Mouse (Mus musculus) midbrain, embryonic 16.5 days (tissue): ENCODE measurements around the gene Akap7. TPM values are rescaled to one million over a fixed set of nuclear protein-coding genes. Genes with fewer than 3 reads are reported as not detected.
"Not testable (repeated sequence)": the region's sequence is repeated elsewhere in the genome, so short reads cannot be mapped to it uniquely, and the experiment has no call there.

Experiments used
- ATAC-seq: fragments of 200-750 bp; cut with Nextera tagmentation; 2 replicates; pipeline ENCODE4 v1.8.0; 2017; ENCODE audit warnings: moderate TSS enrichment
- H3K27ac ChIP-seq: fragments of 300-500 bp; sonication (generic); 2 replicates; pipeline ENCODE4 v1.5.1; 2014; ENCODE audit warnings: mild to moderate bottlenecking, low read length, mixed read lengths
- H3K27me3 ChIP-seq: fragments of 300-500 bp; sonication (generic); 2 replicates; pipeline ENCODE4 v1.6.1; 2014; ENCODE audit warnings: low read depth, low read length, mixed read lengths; ENCODE audit not compliant: control insufficient read depth, insufficient read depth
- H3K36me3 ChIP-seq: fragments of 300-500 bp; sonication (generic); 2 replicates; pipeline ENCODE4 v1.6.1; 2014; ENCODE audit warnings: mild to moderate bottlenecking, low read length, moderate library complexity, mixed read lengths; ENCODE audit not compliant: control insufficient read depth, insufficient read depth
- H3K4me1 ChIP-seq: fragments of 300-500 bp; sonication (generic); 2 replicates; pipeline ENCODE4 v1.6.1; 2014; ENCODE audit warnings: mild to moderate bottlenecking, low read length, mixed read lengths; ENCODE audit not compliant: control insufficient read depth, insufficient read depth
- H3K4me2 ChIP-seq: fragments of 300-500 bp; sonication (generic); 2 replicates; pipeline ENCODE4 v1.6.1; 2014; ENCODE audit warnings: mild to moderate bottlenecking, low read length, mixed read lengths
- H3K4me3 ChIP-seq: fragments of 300-500 bp; sonication (generic); 2 replicates; pipeline ENCODE4 v1.5.1; 2014; ENCODE audit warnings: low read depth, mild to moderate bottlenecking, low read length, moderate library complexity, mixed read lengths
- H3K9ac ChIP-seq: fragments of 300-500 bp; sonication (generic); 2 replicates; pipeline ENCODE4 v1.6.1; 2014; ENCODE audit warnings: low read depth, low read length, mixed read lengths
- H3K9me3 ChIP-seq: fragments of 300-500 bp; sonication (generic); replicated peaks from 2 replicates; pipeline ENCODE4 v1.6.1; 2014; ENCODE audit warnings: mild to moderate bottlenecking, low read length, mixed read lengths; ENCODE audit not compliant: control insufficient read depth, poor library complexity, severe bottlenecking
- WGBS: fragments of 180-500 bp; shearing (Covaris S2); extraction: QIAGEN DNeasy Blood & Tissue Kit; methylation state at CpG from one replicate; pipeline ENCODE4 v1.1.7; 2014; 5-methylcytosine and 5-hydroxymethylcytosine counted together
- polyA plus RNA-seq: library from polyadenylated mRNA; unstranded; fragments of >200 nt; fragmentation: Nextera tagmentation; extraction: Ambion mirVana; gene quantifications from 2 replicates; pipeline ENCODE4 v1.2.1, GENCODE M21; 2015

Gene Akap7
- polyA plus RNA-seq, 1 experiment from 2014 or later, result 63.3 TPM

DNA sequence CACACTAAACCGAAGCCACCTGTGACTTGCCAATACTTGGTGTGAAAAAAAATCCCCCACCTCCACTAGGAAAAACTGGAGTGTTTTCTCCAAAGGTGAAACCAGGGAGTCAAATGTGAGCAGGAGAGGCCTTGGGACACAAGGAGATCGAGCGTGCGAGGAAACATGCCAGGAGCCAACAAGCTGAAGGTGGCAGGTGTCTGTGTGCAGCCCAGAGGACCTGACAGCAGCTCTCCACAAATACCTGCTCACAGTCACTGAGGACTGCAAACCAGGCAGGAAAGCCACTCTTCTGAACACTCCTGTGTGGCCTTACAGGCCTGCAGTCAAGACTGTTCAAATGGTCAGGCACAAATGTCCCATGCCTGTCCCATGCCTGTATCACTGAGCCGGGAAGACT, 130.4 kb downstream of the Akap7 start:
- Histone ChIP-seq H3K36me3 (no peaks in the 10 kb centered on the region), H3K27me3 (no peaks in the 10 kb centered on the region), H3K4me2 (no peak overlapping the region), H3K4me3 (no peak overlapping the region), H3K27ac (no peak overlapping the region), H3K4me1 (no peaks in the 10 kb centered on the region), H3K9me3 (no peaks in the 10 kb centered on the region), H3K9ac (no peak overlapping the region)
- no peak for ATAC-seq
- WGBS, result 96% methylated on average over 5 of the region's 5 CpGs

DNA sequence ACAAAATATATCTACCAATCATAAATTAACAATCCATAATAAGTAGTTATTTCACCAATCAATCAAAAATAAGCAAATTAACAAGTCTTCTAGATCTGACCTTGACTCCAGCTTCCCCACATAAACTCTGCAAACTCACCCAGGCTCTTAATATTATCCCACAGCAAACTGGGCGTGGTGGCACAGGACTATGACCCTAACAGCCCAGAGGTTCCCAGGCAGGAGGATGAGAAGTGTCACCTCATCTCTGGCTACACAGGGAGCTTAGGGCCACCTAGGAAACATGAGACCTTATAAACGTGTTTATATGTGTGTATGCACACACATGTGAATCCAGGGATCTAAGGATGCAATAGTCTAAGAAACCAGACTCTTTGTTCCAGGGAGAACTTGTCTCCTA, 132.8 kb downstream of the Akap7 start:
- WGBS, result 89% methylated on average over 2 of the region's 2 CpGs
- H3K4me3 ChIP-seq, result no peak overlapping the region
- H3K27ac ChIP-seq, result no peak overlapping the region
- H3K36me3 ChIP-seq, result no peaks in the 10 kb centered on the region
- H3K4me2 ChIP-seq, result no peak overlapping the region
- H3K9ac ChIP-seq, result no peak overlapping the region
- H3K9me3 ChIP-seq, result no peaks in the 10 kb centered on the region
- no peaks in the 10 kb centered on the region for H3K4me1 ChIP-seq
- ATAC-seq, result no peak
- no peaks in the 10 kb centered on the region for H3K27me3 ChIP-seq

DNA sequence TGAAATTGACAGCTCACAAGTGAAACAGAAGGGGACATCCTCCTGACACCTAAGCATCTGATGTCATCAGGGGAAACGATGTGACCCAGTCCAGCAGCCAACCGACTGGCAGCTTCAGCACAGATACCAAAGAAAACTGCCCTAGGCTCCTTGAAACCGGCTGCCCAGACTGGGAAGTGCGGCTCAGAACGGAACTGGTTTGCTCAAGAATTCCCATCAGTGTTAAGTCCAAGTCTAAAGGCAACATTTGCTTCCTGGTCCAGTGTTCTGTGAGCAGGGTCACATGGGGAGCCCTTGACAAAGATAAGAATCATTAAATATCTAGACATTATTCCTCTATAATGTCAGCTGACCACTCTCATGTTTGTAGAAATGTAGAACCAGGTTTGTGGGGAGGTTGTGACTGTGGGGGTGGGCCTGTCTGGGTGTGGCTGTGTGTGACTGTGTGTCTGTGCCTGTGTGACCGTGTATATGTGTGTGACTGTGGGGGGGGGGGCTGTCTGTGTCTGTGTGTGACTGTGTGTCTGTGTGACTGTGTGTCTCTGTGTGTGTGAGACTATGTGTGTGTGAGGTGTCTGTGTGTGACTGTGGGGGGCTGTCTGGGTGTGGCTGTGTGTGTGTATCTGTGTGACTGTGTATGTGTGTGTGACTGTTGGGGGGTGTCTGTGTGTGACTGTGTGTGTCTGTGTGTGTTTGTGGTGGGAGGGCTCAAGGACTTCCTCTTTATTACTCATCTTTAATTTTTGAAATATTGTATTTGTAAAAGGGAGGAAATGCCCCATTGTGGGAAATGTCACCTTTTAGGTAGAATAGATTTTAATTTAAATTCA, 140.1 kb downstream of the Akap7 start:
- H3K4me2 ChIP-seq, result no peak overlapping the region
- no peaks in the 10 kb centered on the region for H3K27me3 ChIP-seq
- H3K9me3 ChIP-seq, result no peaks in the 10 kb centered on the region
- H3K4me3 ChIP-seq, result no peak overlapping the region
- no peaks in the 10 kb centered on the region for H3K36me3 ChIP-seq
- 82% methylated on average over 6 of the region's 6 CpGs for WGBS
- H3K4me1 ChIP-seq, result no peaks in the 10 kb centered on the region
- 0 out of 2 replicates have a peak, but pooled peaks have one; percentile 56 for ATAC-seq
- H3K9ac ChIP-seq, result no peak overlapping the region
- no peak overlapping the region for H3K27ac ChIP-seq

DNA sequence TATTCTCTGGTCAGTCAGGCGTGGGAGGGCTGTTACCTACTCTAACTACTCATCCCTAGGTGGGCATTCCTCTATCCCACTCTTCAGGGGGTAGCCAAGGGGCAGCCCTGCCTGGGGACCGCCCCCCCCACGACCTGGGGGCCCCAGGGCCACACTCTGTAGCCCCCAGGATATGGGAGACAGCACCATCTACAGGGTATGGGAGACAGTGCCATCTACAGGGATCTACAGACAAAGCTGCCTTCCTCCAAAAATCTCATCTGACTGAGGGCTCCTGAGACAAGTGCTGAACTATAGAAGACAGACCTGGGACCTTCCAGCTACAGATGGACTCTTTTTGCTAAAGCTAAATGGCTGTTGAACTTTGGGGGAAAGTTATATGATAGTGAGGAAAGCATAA, 144.2 kb downstream of the Akap7 start:
- H3K27me3 ChIP-seq, H3K27ac ChIP-seq, H3K4me2 ChIP-seq, ATAC-seq, H3K9ac ChIP-seq, H3K4me3 ChIP-seq, H3K9me3 ChIP-seq, H3K4me1 ChIP-seq, H3K36me3 ChIP-seq: not testable (repeated sequence)
- WGBS, result 33% methylated on average over 3 of the region's 3 CpGs

DNA sequence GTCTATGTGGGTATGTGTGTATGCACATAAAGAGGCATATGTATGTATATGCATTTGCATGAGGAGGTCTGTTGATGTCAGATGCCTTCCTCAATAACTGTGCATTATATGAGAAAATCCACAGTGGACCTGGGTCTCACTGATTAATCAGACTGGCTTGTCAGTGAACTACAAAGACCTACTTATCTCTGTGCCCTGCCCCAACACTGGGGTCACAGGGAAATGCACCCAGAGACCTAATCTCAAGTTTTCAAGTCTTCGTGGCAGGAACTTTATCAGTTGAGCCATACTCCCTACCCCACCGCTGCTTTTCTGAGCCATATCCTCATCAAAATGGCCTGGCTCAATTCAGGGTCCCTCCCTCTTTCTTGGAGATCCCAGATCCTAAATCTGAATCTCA, 146.0 kb downstream of the Akap7 start:
- H3K27me3 ChIP-seq, result no peaks in the 10 kb centered on the region

DNA sequence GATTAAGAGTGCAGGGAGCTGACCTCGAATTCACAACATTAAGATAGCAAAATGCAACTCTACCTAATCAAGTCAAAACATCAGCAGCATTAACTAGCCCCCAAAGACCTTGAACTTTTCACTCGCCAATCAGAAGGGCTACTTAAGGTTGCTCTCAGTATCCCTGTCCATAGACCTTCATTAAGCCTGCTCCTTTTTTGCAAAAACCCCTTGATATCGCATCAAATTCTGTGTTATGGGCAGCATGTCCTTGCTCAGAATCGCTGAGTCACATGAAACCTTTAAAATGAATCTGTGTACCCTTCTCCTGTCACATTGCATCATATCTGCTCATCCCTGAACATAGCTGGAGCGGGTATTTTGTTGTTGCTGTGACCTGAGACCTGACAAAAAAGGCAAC, 149.0 kb downstream of the Akap7 start:
- H3K36me3 ChIP-seq, result no peaks in the 10 kb centered on the region
- H3K27ac ChIP-seq, result no peak overlapping the region
- no peak overlapping the region for H3K4me2 ChIP-seq
- 82% methylated on average over 5 of the region's 5 CpGs for WGBS
- no peak overlapping the region for H3K9ac ChIP-seq
- no peak overlapping the region for H3K4me3 ChIP-seq
- no peaks in the 10 kb centered on the region for H3K4me1 ChIP-seq
- no peak for ATAC-seq
- H3K9me3 ChIP-seq, result no peaks in the 10 kb centered on the region
- H3K27me3 ChIP-seq, result no peaks in the 10 kb centered on the region

More for the DNA sequence above, 146.0 kb downstream of the Akap7 start:
- H3K27ac ChIP-seq, result no peak overlapping the region
- WGBS, result 75% methylated on average over 2 of the region's 2 CpGs
- H3K9ac ChIP-seq, result no peak overlapping the region
- H3K4me1 ChIP-seq, result no peaks in the 10 kb centered on the region
- ATAC-seq, result no peak
- no peaks in the 10 kb centered on the region for H3K9me3 ChIP-seq
- no peak overlapping the region for H3K4me2 ChIP-seq
- no peaks in the 10 kb centered on the region for H3K36me3 ChIP-seq
- no peak overlapping the region for H3K4me3 ChIP-seq

DNA sequence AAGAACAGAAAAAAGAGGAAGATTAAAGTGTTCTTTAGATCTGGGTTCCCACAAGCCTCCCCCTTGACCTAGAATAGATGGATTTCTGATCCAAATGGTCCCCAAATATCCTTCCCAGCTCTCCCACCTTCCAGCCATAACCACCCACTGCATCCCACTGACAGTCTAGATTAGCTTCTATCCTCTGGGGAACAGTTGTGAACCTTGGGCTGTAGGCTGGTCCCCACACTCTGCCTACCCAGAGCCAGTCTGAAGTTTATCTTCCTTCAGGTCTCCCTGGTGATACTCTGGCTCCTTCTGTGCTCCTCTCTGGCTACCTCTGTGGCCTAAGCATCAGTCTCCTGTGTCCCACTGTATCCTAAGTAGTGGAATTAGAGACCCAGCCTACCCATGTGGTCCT, 150.3 kb downstream of the Akap7 start:
- ATAC-seq, result no peak
- no peaks in the 10 kb centered on the region for H3K36me3 ChIP-seq
- no peaks in the 10 kb centered on the region for H3K9me3 ChIP-seq
- no peaks in the 10 kb centered on the region for H3K27me3 ChIP-seq
- H3K27ac ChIP-seq, result no peak overlapping the region
- no peak overlapping the region for H3K9ac ChIP-seq
- H3K4me1 ChIP-seq, result no peaks in the 10 kb centered on the region
- no peak overlapping the region for H3K4me3 ChIP-seq
- no peak overlapping the region for H3K4me2 ChIP-seq

DNA sequence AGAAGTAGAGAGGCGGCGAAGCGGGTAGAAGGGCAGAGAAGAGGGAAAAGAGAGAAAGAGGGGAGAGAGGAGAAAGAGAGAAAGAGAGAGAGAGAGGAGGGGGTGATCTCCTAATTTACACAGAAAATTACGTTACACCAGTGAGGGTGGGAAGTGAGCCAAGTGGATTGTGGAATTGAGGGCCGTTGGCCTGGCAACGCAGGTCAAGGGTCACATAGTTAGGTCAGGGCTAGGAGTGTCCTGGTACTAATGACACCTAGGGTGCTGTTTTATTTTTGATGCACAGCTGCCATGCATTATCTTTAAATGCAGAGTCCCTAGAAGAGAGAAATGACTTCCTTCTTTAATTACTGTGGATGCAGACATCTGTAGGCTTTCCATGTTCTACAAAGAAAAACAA, 153.4 kb downstream of the Akap7 start:
- H3K9ac ChIP-seq, result no peak overlapping the region
- ATAC-seq, result no peak
- H3K9me3 ChIP-seq, result no peaks in the 10 kb centered on the region
- 65% methylated on average over 6 of the region's 6 CpGs for WGBS
- H3K4me1 ChIP-seq, result no peaks in the 10 kb centered on the region
- no peaks in the 10 kb centered on the region for H3K27me3 ChIP-seq
- no peak overlapping the region for H3K4me2 ChIP-seq
- no peaks in the 10 kb centered on the region for H3K36me3 ChIP-seq
- H3K4me3 ChIP-seq, result no peak overlapping the region
- no peak overlapping the region for H3K27ac ChIP-seq

DNA sequence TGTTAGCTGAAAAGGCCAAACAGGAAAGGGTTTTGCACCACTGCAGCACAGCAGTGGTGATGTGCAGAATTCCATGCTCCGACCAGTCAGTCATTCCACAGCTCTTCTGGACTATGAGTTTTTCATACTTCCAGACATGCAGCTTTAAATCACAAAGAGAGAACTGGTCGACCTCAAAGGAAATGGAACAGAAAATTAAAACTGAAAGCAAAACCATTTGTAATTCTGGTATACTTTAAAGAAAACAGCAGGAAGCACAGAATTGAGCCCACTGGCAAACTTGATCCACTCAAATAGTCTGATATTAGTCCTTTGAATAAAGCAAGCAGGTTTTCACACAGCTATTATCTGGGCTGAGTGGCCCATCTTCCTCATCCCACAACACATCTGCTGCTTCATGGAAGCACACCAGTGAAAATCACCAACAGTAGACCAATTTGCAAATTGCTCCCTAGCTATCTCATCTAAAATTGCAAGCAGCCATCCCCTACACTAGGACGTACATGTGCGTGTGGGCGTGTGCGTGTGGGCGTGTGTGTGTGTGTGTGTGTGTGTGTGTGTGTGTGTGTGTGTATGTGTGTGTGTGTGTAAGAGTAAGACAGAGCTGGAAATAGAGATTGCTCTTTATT, 156.4 kb downstream of the Akap7 start:
- no peaks in the 10 kb centered on the region for H3K9me3 ChIP-seq
- WGBS, result 90% methylated on average over 7 of the region's 7 CpGs
- no peak overlapping the region for H3K4me2 ChIP-seq
- H3K4me1 ChIP-seq, result no peaks in the 10 kb centered on the region
- H3K9ac ChIP-seq, result no peak overlapping the region
- H3K27ac ChIP-seq, result no peak overlapping the region
- no peaks in the 10 kb centered on the region for H3K27me3 ChIP-seq
- ATAC-seq, result no peak
- no peak overlapping the region for H3K4me3 ChIP-seq
- H3K36me3 ChIP-seq, result no peaks in the 10 kb centered on the region
